Mouse (Mus musculus): Measurements from ENCODE around the gene Gm7792.
"Not testable (repeated sequence)": the region's sequence is repeated elsewhere in the genome, so short reads cannot be mapped to it uniquely, and the experiment has no call there.

Gene Gm7792

DNA sequence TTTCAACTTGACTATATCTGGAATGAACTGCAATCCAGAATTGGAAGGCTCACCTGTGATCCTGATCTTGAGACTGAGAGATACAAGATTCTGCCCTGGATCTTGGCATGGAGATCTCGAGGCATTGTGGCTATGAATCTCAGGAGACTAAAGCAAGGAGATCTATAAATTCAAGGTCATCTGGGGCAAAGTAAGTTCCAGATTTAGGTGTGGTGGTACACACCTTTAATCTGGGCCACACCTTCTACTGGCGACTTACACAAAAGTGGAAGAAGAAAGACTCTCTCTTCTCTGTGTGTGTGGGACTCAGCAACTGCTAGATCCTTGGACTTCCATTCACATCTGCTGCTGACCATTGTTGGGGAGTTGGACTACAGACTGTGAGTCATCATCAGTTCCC lies at the start of gene Gm7792:
Gene Gm7792, plus strand, starts transcription at position 301 of the 400 bp plus-strand sequence.
- DNase-seq, result not testable (repeated sequence)

Data from cerebellum, adult 11-12 months (tissue).